Mouse (Mus musculus) midbrain, embryonic 10.5 days (tissue): ENCODE data around the gene Pard3b. TPM values are rescaled to one million over a fixed set of nuclear protein-coding genes. Genes with fewer than 3 reads are reported as not detected.

Experiments
- DNase-seq: peaks from one replicate; pipeline ENCODE4 v3.0.0-alpha.2; 2017; ENCODE audit warnings: low spot score
- H3K27ac ChIP-seq: fragments of 300-500 bp; sonication (generic); replicated peaks from 2 replicates; pipeline ENCODE4 v1.5.1; 2016; ENCODE audit warnings: mild to moderate bottlenecking
- H3K27me3 ChIP-seq: fragments of 300-500 bp; sonication (generic); 2 replicates; pipeline ENCODE4 v1.6.1; 2016; ENCODE audit warnings: low read depth, mild to moderate bottlenecking; ENCODE audit not compliant: poor library complexity, severe bottlenecking
- H3K36me3 ChIP-seq: fragments of 300-500 bp; sonication (generic); 2 replicates; pipeline ENCODE4 v1.6.1; 2016; ENCODE audit warnings: mild to moderate bottlenecking, moderate library complexity
- H3K4me1 ChIP-seq: fragments of 300-500 bp; sonication (generic); 2 replicates; pipeline ENCODE4 v1.6.1; 2016
- H3K4me3 ChIP-seq: fragments of 300-500 bp; sonication (generic); 2 replicates; pipeline ENCODE4 v1.5.1; 2016; ENCODE audit warnings: mild to moderate bottlenecking, moderate library complexity
- H3K9me3 ChIP-seq: fragments of 300-500 bp; sonication (generic); replicated peaks from 2 replicates; pipeline ENCODE4 v1.6.1; 2016; ENCODE audit warnings: mild to moderate bottlenecking
- WGBS: fragments of 180-500 bp; shearing (Covaris S2); methylation state at CpG from one replicate; pipeline ENCODE4 v1.1.7; 2016; 5-methylcytosine and 5-hydroxymethylcytosine counted together
- polyA plus RNA-seq: library from polyadenylated mRNA; unstranded; fragments of >200 nt; fragmentation: Nextera tagmentation; extraction: Ambion mirVana; gene quantifications from 2 replicates; pipeline ENCODE4 v1.2.1, GENCODE M21; 2016

Pard3b gene
- polyA plus RNA-seq, 1 experiment from 2014 or later = 8.2 TPM

DNA sequence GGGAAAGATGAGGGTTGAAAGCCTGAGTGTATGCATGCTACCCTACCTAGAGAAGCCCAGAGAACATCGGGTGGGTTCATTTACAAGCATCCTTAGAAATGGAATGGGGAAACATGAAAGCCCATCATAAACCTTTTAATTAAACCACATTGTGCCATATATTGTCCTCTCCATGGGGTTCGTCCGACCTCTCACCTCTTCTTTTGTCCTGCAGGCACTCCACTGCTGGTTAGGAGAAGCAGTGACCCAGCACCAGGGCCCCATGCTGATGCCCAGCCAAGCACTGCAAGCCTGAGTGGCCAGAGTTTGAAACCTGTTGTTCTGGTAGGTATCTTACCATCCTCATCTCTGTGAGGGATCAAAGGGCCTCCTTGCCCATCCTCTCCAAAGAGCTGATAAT is 437.5 kb downstream of the Pard3b start:
- WGBS = 36% methylated on average over 3 of the region's 3 CpGs
- H3K27ac ChIP-seq = no peak overlapping the region
- H3K9me3 ChIP-seq = no peaks in the 10 kb centered on the region
- DNase-seq = no peak
- H3K4me1 ChIP-seq = peaks cover 7% of the 10 kb centered on the region
- no peaks in the 10 kb centered on the region for H3K27me3 ChIP-seq
- no peaks in the 10 kb centered on the region for H3K36me3 ChIP-seq
- no peak overlapping the region for H3K4me3 ChIP-seq

DNA sequence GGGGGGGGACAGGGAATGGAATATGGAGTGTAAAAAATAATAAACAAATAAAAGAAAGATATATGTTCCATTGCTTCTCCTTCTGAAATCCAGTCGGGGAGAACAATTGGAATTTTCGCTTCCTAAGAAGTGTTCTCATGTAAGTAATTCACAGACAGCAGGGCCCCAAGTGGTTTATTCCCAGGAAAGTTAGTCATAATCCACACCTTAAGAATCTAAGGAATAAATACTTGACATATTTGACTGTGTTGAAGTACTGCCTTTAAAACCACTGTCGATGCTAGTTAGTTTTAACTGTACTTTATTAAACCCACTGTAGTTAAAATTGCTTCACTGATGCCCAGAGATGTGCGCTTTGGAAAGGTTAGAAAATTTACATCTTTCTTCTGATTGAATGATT is 442.5 kb downstream of the Pard3b start:
- DNase-seq = no peak
- WGBS = 89% methylated on average over 4 of the region's 4 CpGs
- no peaks in the 10 kb centered on the region for H3K36me3 ChIP-seq

DNA sequence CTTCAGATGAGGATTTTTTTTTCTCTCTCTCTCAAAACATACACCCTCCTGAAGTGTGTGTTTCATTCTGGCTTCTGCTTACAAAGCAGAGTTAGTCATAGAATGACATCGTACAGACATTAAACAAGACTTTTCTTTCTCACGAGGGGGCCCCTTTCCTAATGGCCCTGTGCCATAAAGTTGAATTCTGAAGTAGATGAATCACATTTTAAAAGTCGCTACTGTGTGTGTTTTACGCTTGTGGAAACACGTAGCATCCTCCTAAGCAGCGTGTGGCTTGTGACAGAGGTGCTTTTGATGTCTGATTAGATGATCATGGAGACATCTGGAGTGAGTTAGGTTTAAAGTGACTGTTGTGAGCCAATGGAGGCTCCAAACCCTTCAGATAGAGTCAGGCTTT is 447.4 kb downstream of the Pard3b start:
- Histone ChIP-seq H3K36me3 (no peaks in the 10 kb centered on the region), H3K27me3 (no peaks in the 10 kb centered on the region), H3K27ac (no peak overlapping the region), H3K4me1 (no peaks in the 10 kb centered on the region), H3K9me3 (no peaks in the 10 kb centered on the region), H3K4me3 (no peak overlapping the region)
- WGBS = 77% methylated on average over 6 of the region's 6 CpGs
- DNase-seq = no peak

More for the DNA sequence above, 442.5 kb downstream of the Pard3b start:
- no peaks in the 10 kb centered on the region for H3K9me3 ChIP-seq
- H3K27ac ChIP-seq = no peak overlapping the region
- no peak overlapping the region for H3K4me3 ChIP-seq
- no peaks in the 10 kb centered on the region for H3K27me3 ChIP-seq
- peaks cover 3% of the 10 kb centered on the region for H3K4me1 ChIP-seq

DNA sequence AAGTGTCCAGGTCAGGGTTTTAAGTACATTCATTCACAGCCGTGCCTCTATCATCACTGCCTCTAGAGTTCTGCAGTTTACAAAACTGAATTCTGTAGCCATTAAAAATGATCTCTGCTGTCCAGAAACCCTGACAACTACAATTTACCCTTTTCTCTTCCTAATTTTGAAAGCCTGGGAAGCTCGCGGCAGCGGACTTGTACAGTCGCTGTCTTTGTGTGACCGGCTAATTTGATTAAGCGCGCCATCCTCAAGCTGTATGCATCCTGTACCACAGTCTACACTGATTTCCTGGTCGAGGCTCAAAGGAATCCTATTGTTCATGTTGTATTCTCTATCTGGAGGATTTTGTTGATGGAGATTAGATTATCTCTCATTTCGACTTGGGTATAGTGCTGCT is 448.8 kb downstream of the Pard3b start:
- Histone ChIP-seq H3K36me3 (no peaks in the 10 kb centered on the region), H3K4me1 (no peaks in the 10 kb centered on the region), H3K4me3 (no peak overlapping the region), H3K27ac (no peak overlapping the region), H3K27me3 (no peaks in the 10 kb centered on the region), H3K9me3 (no peaks in the 10 kb centered on the region)
- DNase-seq = no peak
- WGBS = 83% methylated on average over 10 of the region's 10 CpGs

DNA sequence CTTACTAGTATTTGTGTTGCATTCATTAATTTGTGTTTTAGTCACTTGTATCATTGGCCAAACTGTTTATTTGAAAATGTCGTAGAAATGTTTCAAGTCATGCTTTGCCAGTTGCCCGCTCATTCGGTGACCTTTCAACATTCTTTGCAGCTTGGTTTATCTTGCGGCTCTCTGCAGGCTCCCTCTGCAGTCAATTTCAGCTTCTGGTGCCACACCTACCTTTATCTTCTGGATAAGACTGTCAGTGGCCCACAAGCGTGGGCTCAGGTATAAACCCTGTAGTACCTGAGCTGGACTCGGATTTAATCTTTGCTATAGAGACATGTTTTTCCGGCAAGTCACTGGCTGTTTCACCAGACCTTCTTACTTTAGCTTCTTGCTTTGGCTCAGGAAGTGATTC is 456.3 kb downstream of the Pard3b start:
- WGBS = 84% methylated on average over 7 of the region's 7 CpGs
- Histone ChIP-seq H3K36me3 (no peaks in the 10 kb centered on the region), H3K27ac (no peak overlapping the region), H3K27me3 (no peaks in the 10 kb centered on the region), H3K4me1 (no peaks in the 10 kb centered on the region), H3K9me3 (no peaks in the 10 kb centered on the region), H3K4me3 (no peak overlapping the region)
- no peak for DNase-seq

DNA sequence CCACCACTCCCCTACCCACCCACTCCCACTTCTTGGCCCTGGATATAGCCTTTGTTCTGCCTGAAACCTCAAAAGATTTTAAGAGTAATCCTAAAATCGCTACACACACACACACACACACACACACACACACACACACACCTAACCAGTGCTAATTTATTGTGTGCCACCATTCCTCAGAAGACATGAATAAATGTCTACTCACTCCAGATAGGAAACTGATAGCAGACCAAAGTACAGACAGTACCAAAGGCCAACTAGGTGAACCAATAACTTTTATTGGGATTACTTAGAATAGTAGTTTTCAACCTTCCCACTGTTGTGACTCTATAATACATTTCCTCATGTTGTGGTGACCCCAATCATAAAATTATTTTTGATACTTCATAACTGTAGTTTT is 483.8 kb downstream of the Pard3b start:
- Histone ChIP-seq H3K27me3 (no peaks in the 10 kb centered on the region), H3K4me1 (no peaks in the 10 kb centered on the region), H3K9me3 (no peaks in the 10 kb centered on the region), H3K4me3 (no peak overlapping the region), H3K36me3 (no peaks in the 10 kb centered on the region), H3K27ac (no peak overlapping the region)
- WGBS = 89% methylated on average over 1 of the region's 1 CpGs
- no peak for DNase-seq

DNA sequence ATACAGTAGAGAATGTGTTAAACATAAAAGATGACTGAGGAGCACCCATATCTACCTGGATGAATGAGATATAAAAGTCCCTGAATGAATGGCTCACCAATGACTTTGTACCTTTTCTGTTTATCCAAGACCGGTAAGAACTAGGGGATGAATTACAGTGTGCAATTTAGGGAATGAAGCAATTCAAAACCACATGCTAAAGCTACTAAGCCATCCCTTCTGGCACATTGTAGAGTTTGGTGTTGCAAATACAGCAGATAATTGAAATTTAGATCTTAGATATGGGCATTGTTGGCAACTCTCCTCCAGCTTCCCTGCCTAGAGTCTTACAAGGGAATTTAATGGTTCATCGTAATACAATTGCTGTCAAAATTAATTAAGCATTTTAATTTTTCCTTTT is 490.6 kb downstream of the Pard3b start:
- Histone ChIP-seq H3K36me3 (no peaks in the 10 kb centered on the region), H3K9me3 (no peaks in the 10 kb centered on the region), H3K4me3 (no peak overlapping the region), H3K27me3 (no peaks in the 10 kb centered on the region), H3K4me1 (no peaks in the 10 kb centered on the region), H3K27ac (no peak overlapping the region)
- WGBS = 94% methylated on average over 2 of the region's 2 CpGs
- DNase-seq = no peak

DNA sequence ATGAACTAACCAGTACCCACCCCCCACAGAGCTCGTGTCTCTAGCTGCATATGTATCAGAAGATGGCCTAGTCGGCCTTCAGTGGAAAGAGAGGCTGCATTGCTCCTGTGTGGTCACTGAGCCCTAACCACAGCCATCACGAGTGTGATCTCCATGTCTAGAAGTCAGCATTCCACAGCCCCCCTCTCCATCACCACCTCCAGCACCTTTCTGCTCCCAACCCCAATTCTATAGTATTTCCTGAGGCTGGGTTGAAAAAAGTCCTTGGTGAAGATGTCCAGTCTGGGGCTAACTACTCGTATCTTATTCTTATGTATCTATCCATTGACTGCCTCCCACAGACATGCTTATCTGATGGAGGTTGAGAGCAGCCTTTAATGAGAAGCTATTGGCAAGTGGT is 509.5 kb downstream of the Pard3b start:
- H3K9me3 ChIP-seq = no peaks in the 10 kb centered on the region
- DNase-seq = no peak
- no peak overlapping the region for H3K4me3 ChIP-seq
- WGBS = 88% methylated on average over 4 of the region's 4 CpGs
- no peaks in the 10 kb centered on the region for H3K36me3 ChIP-seq
- no peaks in the 10 kb centered on the region for H3K4me1 ChIP-seq
- no peak overlapping the region for H3K27ac ChIP-seq
- no peaks in the 10 kb centered on the region for H3K27me3 ChIP-seq

DNA sequence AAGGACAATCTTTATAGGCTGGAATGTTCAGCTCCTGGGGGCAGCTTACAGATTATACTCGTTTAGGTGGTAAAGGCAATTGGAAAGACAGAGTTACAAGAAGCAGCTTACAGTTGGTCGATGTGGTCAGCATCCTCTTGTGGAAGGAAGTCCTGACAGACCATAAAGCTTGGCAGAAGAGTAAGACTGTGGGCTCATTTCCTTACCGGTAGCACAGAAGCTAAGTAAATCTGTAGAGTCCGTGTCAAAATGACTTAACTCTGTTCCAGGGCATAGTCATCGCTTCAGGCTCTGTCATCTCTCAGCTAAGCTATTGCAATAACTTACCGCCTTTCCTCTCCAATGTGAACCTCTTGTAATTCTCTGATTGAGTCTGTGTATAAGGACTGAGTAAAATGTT is 510.2 kb downstream of the Pard3b start:
- WGBS = 92% methylated on average over 6 of the region's 6 CpGs
- no peak overlapping the region for H3K4me3 ChIP-seq
- H3K4me1 ChIP-seq = no peaks in the 10 kb centered on the region
- H3K9me3 ChIP-seq = no peaks in the 10 kb centered on the region
- no peak for DNase-seq
- H3K36me3 ChIP-seq = no peaks in the 10 kb centered on the region
- H3K27me3 ChIP-seq = no peaks in the 10 kb centered on the region
- H3K27ac ChIP-seq = no peak overlapping the region

DNA sequence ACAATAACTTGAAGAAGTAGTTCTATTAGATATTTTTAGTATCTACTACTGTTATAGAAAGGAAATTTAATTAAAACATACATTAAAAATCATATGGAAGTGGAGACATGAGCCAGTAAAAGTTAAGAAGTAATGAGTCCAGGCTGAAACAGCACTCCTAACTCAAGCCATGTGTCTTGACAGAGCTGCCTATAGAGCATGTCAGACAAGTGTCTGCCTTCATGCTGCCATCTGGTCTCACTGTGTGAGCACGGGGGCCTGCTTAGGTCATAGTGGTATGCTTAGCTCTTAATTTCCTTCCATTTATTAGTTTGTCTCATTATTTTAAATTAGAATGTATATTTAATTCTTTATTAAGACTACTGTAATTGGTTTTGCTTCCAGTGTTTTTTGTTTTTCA is 517.3 kb downstream of the Pard3b start:
- no peak overlapping the region for H3K27ac ChIP-seq
- no peaks in the 10 kb centered on the region for H3K9me3 ChIP-seq
- no peaks in the 10 kb centered on the region for H3K4me1 ChIP-seq
- no peak for DNase-seq
- H3K4me3 ChIP-seq = no peak overlapping the region
- 80% methylated on average over 1 of the region's 1 CpGs for WGBS
- no peaks in the 10 kb centered on the region for H3K36me3 ChIP-seq
- H3K27me3 ChIP-seq = no peaks in the 10 kb centered on the region

DNA sequence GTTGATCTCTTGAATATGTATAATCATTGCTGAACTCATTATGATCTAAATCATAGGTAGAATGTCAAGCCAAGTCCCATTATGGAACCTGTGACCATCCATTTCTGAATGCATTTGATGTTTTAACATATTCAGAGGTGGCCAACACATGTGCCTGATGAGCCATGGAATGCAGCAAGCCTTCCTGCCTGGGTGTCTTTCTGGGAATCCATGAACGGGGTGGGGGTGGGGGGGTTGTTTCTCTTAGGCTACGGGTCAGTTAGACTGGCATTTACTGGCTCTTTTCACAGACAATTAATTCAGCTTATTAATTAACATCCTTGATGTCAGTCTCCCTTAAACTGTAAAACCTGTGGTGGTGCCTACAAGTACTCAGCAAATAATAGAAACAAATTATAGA is 521.0 kb downstream of the Pard3b start:
- H3K9me3 ChIP-seq = no peaks in the 10 kb centered on the region
- no peak overlapping the region for H3K27ac ChIP-seq
- H3K27me3 ChIP-seq = no peaks in the 10 kb centered on the region
- no peak overlapping the region for H3K4me3 ChIP-seq
- no peaks in the 10 kb centered on the region for H3K4me1 ChIP-seq
- no peak for DNase-seq
- 83% methylated on average over 2 of the region's 2 CpGs for WGBS
- H3K36me3 ChIP-seq = no peaks in the 10 kb centered on the region

DNA sequence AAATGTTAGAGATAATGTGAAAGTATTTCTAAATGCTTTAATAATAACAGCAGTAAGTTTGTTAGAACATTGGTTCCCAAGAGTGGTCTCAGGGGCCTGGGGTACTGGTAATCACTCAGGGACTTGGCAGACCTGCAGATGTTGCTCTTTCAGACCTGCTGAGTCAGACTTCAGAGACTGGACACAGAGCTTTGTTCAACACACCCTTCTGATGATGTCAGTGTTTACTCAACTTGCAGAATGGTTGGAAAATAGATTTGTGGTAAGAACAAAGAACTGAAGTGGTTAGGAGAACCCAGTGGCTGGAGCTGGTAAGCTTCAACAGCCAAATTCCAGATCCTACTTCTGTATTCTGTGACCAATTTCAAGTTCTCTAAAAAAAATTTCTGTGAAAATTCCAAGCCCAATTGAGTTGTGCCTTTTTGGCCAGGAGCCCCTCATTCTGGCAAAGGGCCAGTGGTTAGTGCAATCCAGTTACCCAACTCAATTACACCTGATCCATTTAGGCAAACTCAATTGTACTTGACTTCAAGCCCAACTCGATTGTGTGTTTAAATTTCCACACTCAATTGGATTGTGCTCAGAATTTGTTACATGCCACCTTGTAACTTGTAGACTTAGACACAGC is 536.5 kb downstream of the Pard3b start:
- no peak overlapping the region for H3K4me3 ChIP-seq
- no peaks in the 10 kb centered on the region for H3K9me3 ChIP-seq
- H3K27ac ChIP-seq = no peak overlapping the region
- no peak for DNase-seq
- WGBS = 90% methylated on average over 1 of the region's 1 CpGs
- no peaks in the 10 kb centered on the region for H3K27me3 ChIP-seq
- H3K36me3 ChIP-seq = no peaks in the 10 kb centered on the region
- H3K4me1 ChIP-seq = no peaks in the 10 kb centered on the region

DNA sequence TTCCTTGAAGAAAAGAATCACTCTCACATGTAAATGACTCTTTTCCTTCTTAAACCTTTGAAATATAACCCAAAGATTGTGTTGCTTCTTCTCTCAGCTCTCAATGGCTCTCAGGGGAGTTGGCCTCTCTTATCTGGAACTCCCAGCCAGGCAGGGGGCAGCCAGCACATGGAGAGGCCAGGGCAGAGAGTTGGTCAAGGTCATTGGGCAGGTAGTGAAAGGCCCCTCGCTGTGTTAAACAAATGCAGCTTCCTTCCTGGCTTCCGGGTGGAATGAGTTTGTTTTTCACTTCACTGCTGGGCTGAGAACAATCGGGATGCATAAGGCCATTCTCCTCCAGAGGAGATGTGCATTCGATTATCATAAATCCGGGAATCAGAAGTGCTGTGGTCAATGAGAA is 543.0 kb downstream of the Pard3b start:
- no peaks in the 10 kb centered on the region for H3K27me3 ChIP-seq
- peak overlapping the region; percentile 46 for H3K27ac ChIP-seq
- WGBS = 6% methylated on average over 5 of the region's 5 CpGs
- DNase-seq = peak; percentile 42
- H3K36me3 ChIP-seq = no peaks in the 10 kb centered on the region
- H3K4me3 ChIP-seq = no peak overlapping the region
- H3K4me1 ChIP-seq = peaks cover 23% of the 10 kb centered on the region
- peaks cover 2% of the 10 kb centered on the region; the same call in 1 of the 2 replicates for H3K9me3 ChIP-seq

DNA sequence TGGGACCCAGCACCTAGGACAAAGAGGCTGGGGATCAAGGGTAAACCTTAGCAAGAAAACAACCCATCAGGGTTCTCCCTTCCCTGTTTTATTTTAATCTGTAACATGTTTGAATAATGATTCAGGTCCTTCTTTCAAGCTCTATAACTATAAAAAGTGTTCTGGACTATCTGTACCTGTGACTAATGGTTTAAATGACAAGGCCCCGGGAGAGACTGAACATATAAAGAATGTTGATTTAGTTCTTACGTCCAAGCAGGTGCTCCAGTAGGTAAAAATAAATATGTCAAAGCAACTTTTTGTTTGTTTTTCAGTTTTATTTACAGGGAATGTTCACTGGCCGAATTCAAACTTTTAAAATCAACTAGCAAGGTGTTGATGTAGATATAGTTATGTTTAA is 544.0 kb downstream of the Pard3b start:
- Histone ChIP-seq H3K4me3 (no peak overlapping the region), H3K4me1 (peaks cover 23% of the 10 kb centered on the region), H3K36me3 (no peaks in the 10 kb centered on the region), H3K27me3 (no peaks in the 10 kb centered on the region), H3K9me3 (peaks cover 5% of the 10 kb centered on the region; the same call in 1 of the 2 replicates), H3K27ac (no peak overlapping the region)
- WGBS = 84% methylated on average over 3 of the region's 3 CpGs
- DNase-seq = no peak
